Mouse (Mus musculus) layer of hippocampus, postnatal 14 days (tissue): ENCODE measurements around the gene Kctd2. TPM values are rescaled to one million over a fixed set of nuclear protein-coding genes. Genes with fewer than 3 reads are reported as not detected.
"Not testable (repeated sequence)": the region's sequence is repeated elsewhere in the genome, so short reads cannot be mapped to it uniquely, and the experiment has no call there.

Experiments
- DNase-seq, 2 experiments: peaks; one replicate each; pipeline ENCODE4 v3.0.0; 2021 to 2022; ENCODE audit warnings: low spot score in 2 of 2, mixed read lengths in 1 of 2
- microRNA-seq, 2 experiments: library from miRNA; unstranded; fragments of <30 nt; microRNA quantifications; one replicate each; pipeline ENCODE4 v1.2.0; 2021
- total RNA-seq, 2 experiments: library from RNA; stranded (reverse); gene quantifications; 2 replicates each; pipeline ENCODE4 v1.2.3; 2021

The Kctd2 gene
- total RNA-seq, 2 experiments from 2014 or later: 59.0 to 68.3 TPM

- no peak for DNase-seq
These were observed 52.3 kb downstream of the Kctd2 start for GRCm38 (mm10) chr11:115472183-115472582.

- DNase-seq: peak; percentile 92 to 96
These were observed 53.8 kb downstream of the Kctd2 start for GRCm38 (mm10) chr11:115473626-115474275.

- DNase-seq: peak; percentile 92 to 95
These were observed 55.3 kb downstream of the Kctd2 start, which contains the start of gene Armc7 for GRCm38 (mm10) chr11:115475025-115475757. Gene Armc7, plus strand, starts transcription at chr11:115475667.

GRCm38 (mm10) chr11:115475758-115476237 is 55.9 kb downstream of the Kctd2 start:
- no peak for DNase-seq

- not testable (repeated sequence) for DNase-seq
These were observed 56.7 kb downstream of the Kctd2 start for GRCm38 (mm10) chr11:115476630-115477029.

GRCm38 (mm10) chr11:115477388-115477787 is 57.5 kb downstream of the Kctd2 start:
- DNase-seq: not testable (repeated sequence)

- no peak for DNase-seq
These were observed 58.5 kb downstream of the Kctd2 start for GRCm38 (mm10) chr11:115478296-115478938.

Small RNA genes lying within 50 kb of the gene (microRNA-seq; reads per million reads assigned to microRNA genes)
- gene Mir3968: 0 reads per million in 2 experiments

Other genes starting within 250 kb of the Kctd2 start
- 10 to 100 TPM; 15.0 to 21.2 TPM for gene Tmem104, start 232.6 kb upstream of the Kctd2 start, total RNA-seq
- 10 to 100 TPM; 19.3 to 19.9 TPM for gene Nat9, start 232.3 kb upstream of the Kctd2 start, total RNA-seq
- gene Grin2c, start 152.9 kb upstream of the Kctd2 start, total RNA-seq: 10 to 100 TPM; 41.7 to 47.0 TPM
- gene Fdxr, start 143.1 kb upstream of the Kctd2 start, total RNA-seq: 10 to 100 TPM; 19.4 to 21.3 TPM
- gene Fads6, start 122.5 kb upstream of the Kctd2 start, total RNA-seq: 10 to 100 TPM in 1 of 2 experiments, 1 to 10 TPM in 1; 10.0 to 10.2 TPM
- gene Otop2, start 113.0 kb upstream of the Kctd2 start, total RNA-seq: not detected
- under 1 TPM; 0.16 to 0.45 TPM for gene Ush1g, start 98.1 kb upstream of the Kctd2 start, total RNA-seq
- under 1 TPM; 0.14 to 0.17 TPM for gene Otop3, start 85.4 kb upstream of the Kctd2 start, total RNA-seq
- 10 to 100 TPM; 90.0 to 94.3 TPM for gene Hid1, start 52.4 kb upstream of the Kctd2 start, total RNA-seq
- gene Cdr2l, start 38.2 kb upstream of the Kctd2 start, total RNA-seq: 10 to 100 TPM; 18.6 to 21.3 TPM
- gene Mrpl58, start 16.4 kb upstream of the Kctd2 start, total RNA-seq: 10 to 100 TPM; 95.7 to 96.6 TPM
- gene Atp5h, start 166 bp upstream of the Kctd2 start, total RNA-seq: 100 to 1,000 TPM; 440 to 460 TPM
- gene Trim80, start 20.4 kb downstream of the Kctd2 start, total RNA-seq: not detected
- not detected for gene Slc16a5, start 42.3 kb downstream of the Kctd2 start, total RNA-seq
- gene Armc7, start 55.5 kb downstream of the Kctd2 start, total RNA-seq: 10 to 100 TPM in 1 of 2 experiments, 1 to 10 TPM in 1; 8.7 to 10.6 TPM
- 10 to 100 TPM; 68.8 to 72.5 TPM for gene Nt5c, start 71.7 kb downstream of the Kctd2 start, total RNA-seq
- 100 to 1,000 TPM; 188 to 227 TPM for gene Jpt1, start 94.3 kb downstream of the Kctd2 start, total RNA-seq
- 100 to 1,000 TPM; 352 to 361 TPM for gene Sumo2, start 116.1 kb downstream of the Kctd2 start, total RNA-seq
- gene Nup85, start 144.3 kb downstream of the Kctd2 start, total RNA-seq: 10 to 100 TPM; 43.4 to 47.1 TPM
- 10 to 100 TPM; 53.1 to 56.4 TPM for gene Mrps7, start 183.8 kb downstream of the Kctd2 start, total RNA-seq
- 10 to 100 TPM; 57.0 to 69.8 TPM for gene Gga3, start 183.9 kb downstream of the Kctd2 start, total RNA-seq
- 10 to 100 TPM; 22.5 to 23.5 TPM for gene Mif4gd, start 192.8 kb downstream of the Kctd2 start, total RNA-seq
- gene Slc25a19, start 208.2 kb downstream of the Kctd2 start, total RNA-seq: 10 to 100 TPM; 54.0 to 57.1 TPM